Mouse (Mus musculus) neural tube, embryonic 14.5 days (tissue): ENCODE measurements around the gene Scaper. TPM values are rescaled to one million over a fixed set of nuclear protein-coding genes. Genes with fewer than 3 reads are reported as not detected.

Source experiments
- ATAC-seq: fragments of 200-750 bp; cut with Nextera tagmentation; 2 replicates; pipeline ENCODE4 v1.8.0; 2017; ENCODE audit warnings: low read depth, mild to moderate bottlenecking, moderate TSS enrichment, moderate library complexity
- H3K27ac ChIP-seq: fragments of 300-500 bp; sonication (generic); 2 replicates; pipeline ENCODE4 v1.5.1; 2014; ENCODE audit warnings: low read depth, mild to moderate bottlenecking, control low read depth, low read length, moderate library complexity, mixed read lengths
- H3K27me3 ChIP-seq: fragments of 300-500 bp; sonication (generic); 2 replicates; pipeline ENCODE4 v1.6.1; 2014; ENCODE audit warnings: low read length; ENCODE audit not compliant: control insufficient read depth, insufficient read depth
- H3K36me3 ChIP-seq: fragments of 300-500 bp; sonication (generic); 2 replicates; pipeline ENCODE4 v1.6.1; 2014; ENCODE audit warnings: low read length, mixed read lengths; ENCODE audit not compliant: control insufficient read depth, insufficient read depth
- H3K4me1 ChIP-seq: fragments of 300-500 bp; sonication (generic); 2 replicates; pipeline ENCODE4 v1.6.1; 2014; ENCODE audit warnings: low read length; ENCODE audit not compliant: control insufficient read depth, insufficient read depth
- H3K4me2 ChIP-seq: fragments of 300-500 bp; sonication (generic); 2 replicates; pipeline ENCODE4 v1.6.1; 2014; ENCODE audit warnings: mild to moderate bottlenecking, low read depth, low read length, control low read depth
- H3K4me3 ChIP-seq: fragments of 300-500 bp; sonication (generic); 2 replicates; pipeline ENCODE4 v1.5.1; 2014; ENCODE audit warnings: low read depth, low read length, control low read depth, mixed read lengths
- H3K9ac ChIP-seq: fragments of 300-500 bp; sonication (generic); replicated peaks from 2 replicates; pipeline ENCODE4 v1.6.1; 2014; ENCODE audit warnings: low read depth, mild to moderate bottlenecking, control low read depth, low read length, mixed read lengths
- H3K9me3 ChIP-seq: fragments of 300-500 bp; sonication (generic); 2 replicates; pipeline ENCODE4 v1.6.1; 2016; ENCODE audit warnings: low read length; ENCODE audit not compliant: control insufficient read depth
- WGBS: fragments of 180-500 bp; shearing (Covaris S2); extraction: QIAGEN DNeasy Blood & Tissue Kit; methylation state at CpG from one replicate; pipeline ENCODE4 v1.1.7; 2014; 5-methylcytosine and 5-hydroxymethylcytosine counted together
- polyA plus RNA-seq: library from polyadenylated mRNA; unstranded; fragments of >200 nt; fragmentation: Nextera tagmentation; extraction: Ambion mirVana; gene quantifications from 2 replicates; pipeline ENCODE4 v1.2.1, GENCODE M21; 2014

The Scaper gene
- polyA plus RNA-seq, 1 experiment from 2014 or later: 51.1 TPM

DNA sequence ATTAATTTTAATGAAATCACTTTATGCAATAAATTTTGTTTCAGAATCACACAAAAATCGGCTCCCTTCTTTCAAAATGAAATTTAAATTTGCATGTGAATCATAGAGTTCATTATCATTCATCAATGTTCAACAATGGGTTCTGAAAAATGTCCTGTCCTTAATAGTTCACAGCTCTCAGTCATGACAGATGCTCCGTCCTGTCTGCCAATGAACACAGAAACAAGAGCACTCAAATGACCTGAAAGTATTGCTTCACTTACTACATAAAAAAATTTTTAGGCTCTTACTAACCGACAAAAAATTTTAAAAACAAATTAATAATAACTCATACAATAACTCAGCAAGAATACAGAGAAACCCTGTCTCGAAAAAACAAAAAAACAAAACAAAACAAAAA lies 429.2 kb downstream of the Scaper start:
- H3K27ac ChIP-seq: no peak overlapping the region
- no peak for ATAC-seq

GRCm38 (mm10) chr9:55507922-55508321 lies 430.0 kb downstream of the Scaper start:
- Histone ChIP-seq H3K9me3 (no peaks in the 10 kb centered on the region), H3K27me3 (no peaks in the 10 kb centered on the region), H3K9ac (no peak overlapping the region), H3K36me3 (no peaks in the 10 kb centered on the region), H3K27ac (no peak overlapping the region), H3K4me2 (no peak overlapping the region), H3K4me1 (no peaks in the 10 kb centered on the region), H3K4me3 (no peak overlapping the region)
- ATAC-seq: no peak
- 86% methylated on average over 3 of the region's 3 CpGs for WGBS

More for the DNA sequence above, 429.2 kb downstream of the Scaper start:
- peaks cover 2% of the 10 kb centered on the region for H3K27me3 ChIP-seq
- no peak overlapping the region for H3K9ac ChIP-seq
- no peak overlapping the region for H3K4me3 ChIP-seq
- no peaks in the 10 kb centered on the region for H3K36me3 ChIP-seq
- H3K9me3 ChIP-seq: no peaks in the 10 kb centered on the region
- no peaks in the 10 kb centered on the region for H3K4me1 ChIP-seq
- no peak overlapping the region for H3K4me2 ChIP-seq
- WGBS: 51% methylated on average over 4 of the region's 4 CpGs

Other genes starting within 250 kb of the Scaper start
- not detected in 2 replicates for gene 4930563M21Rik, start 72.4 kb upstream of the Scaper start, polyA plus RNA-seq
- 263 and 265 TPM in 2 replicates for gene Rcn2, start 103.7 kb upstream of the Scaper start, polyA plus RNA-seq
- gene Pstpip1, start 151.8 kb upstream of the Scaper start, polyA plus RNA-seq: 0.40 and 1.2 TPM in 2 replicates
- 598 and 623 TPM in 2 replicates for gene Tspan3, start 227.4 kb upstream of the Scaper start, polyA plus RNA-seq